Mouse (Mus musculus) lung, embryonic 16.5 days (tissue): ENCODE data around the gene L1td1. TPM values are rescaled to one million over a fixed set of nuclear protein-coding genes. Genes with fewer than 3 reads are reported as not detected.

Experiments used
- ATAC-seq: fragments of 200-750 bp; cut with Nextera tagmentation; 2 replicates; pipeline ENCODE4 v1.8.0; 2017; ENCODE audit warnings: low read depth, mild to moderate bottlenecking, moderate library complexity
- H3K27ac ChIP-seq: fragments of 300-500 bp; sonication (generic); 2 replicates; pipeline ENCODE4 v1.5.1; 2014; ENCODE audit warnings: mild to moderate bottlenecking, control low read depth, low read length
- H3K27me3 ChIP-seq: fragments of 300-500 bp; sonication (generic); 2 replicates; pipeline ENCODE4 v1.6.1; 2014; ENCODE audit warnings: low read depth, low read length, mixed read lengths; ENCODE audit not compliant: control insufficient read depth, insufficient read depth
- H3K36me3 ChIP-seq: fragments of 300-500 bp; sonication (generic); 2 replicates; pipeline ENCODE4 v1.6.1; 2014; ENCODE audit warnings: low read length; ENCODE audit not compliant: control insufficient read depth, insufficient read depth
- H3K4me1 ChIP-seq: fragments of 300-500 bp; sonication (generic); replicated peaks from 2 replicates; pipeline ENCODE4 v1.6.1; 2014; ENCODE audit warnings: low read length, mixed read lengths; ENCODE audit not compliant: control insufficient read depth, insufficient read depth
- H3K4me2 ChIP-seq: fragments of 300-500 bp; sonication (generic); 2 replicates; pipeline ENCODE4 v1.6.1; 2014; ENCODE audit warnings: low read depth, low read length, control low read depth
- H3K4me3 ChIP-seq: fragments of 300-500 bp; sonication (generic); 2 replicates; pipeline ENCODE4 v1.5.1; 2014; ENCODE audit warnings: mild to moderate bottlenecking, low read length, control low read depth
- H3K9ac ChIP-seq: fragments of 300-500 bp; sonication (generic); 2 replicates; pipeline ENCODE4 v1.6.1; 2014; ENCODE audit warnings: low read length, control low read depth
- H3K9me3 ChIP-seq: fragments of 300-500 bp; sonication (generic); 2 replicates; pipeline ENCODE4 v1.6.1; 2016; ENCODE audit warnings: low read length; ENCODE audit not compliant: control insufficient read depth
- WGBS: fragments of 180-500 bp; shearing (Covaris S2); extraction: QIAGEN DNeasy Blood & Tissue Kit; methylation state at CpG from one replicate; pipeline ENCODE4 v1.1.7; 2014; 5-methylcytosine and 5-hydroxymethylcytosine counted together
- polyA plus RNA-seq: library from polyadenylated mRNA; unstranded; fragments of >200 nt; fragmentation: Nextera tagmentation; extraction: Ambion mirVana; gene quantifications from 2 replicates; pipeline ENCODE4 v1.2.1, GENCODE M21; 2015

L1td1 gene
- polyA plus RNA-seq, 1 experiment from 2014 or later = 0.18 TPM

DNA sequence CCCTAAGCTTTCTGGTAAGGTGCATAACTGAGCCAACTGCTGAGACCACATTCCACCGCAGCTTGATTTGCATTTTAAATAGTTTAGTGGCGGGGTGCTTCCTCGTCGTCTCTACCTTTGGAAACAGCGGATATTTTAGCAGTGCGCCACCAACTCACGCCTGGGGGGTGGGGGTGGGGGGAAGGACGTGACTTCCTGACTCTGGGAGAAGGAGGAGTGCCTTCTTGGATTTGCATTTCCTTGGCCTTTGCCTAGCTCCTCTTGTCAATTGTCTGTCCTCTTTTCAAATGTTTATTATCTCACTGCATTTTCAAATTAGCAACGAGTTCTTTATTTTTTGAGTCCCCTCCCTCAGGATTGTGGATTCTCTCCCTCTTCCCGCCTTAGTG is 1.4 kb downstream of the L1td1 start:
- Histone ChIP-seq H3K27ac (no peak overlapping the region), H3K4me3 (peak overlapping the region; percentile 39), H3K9me3 (no peaks in the 10 kb centered on the region), H3K27me3 (peaks cover 10% of the 10 kb centered on the region), H3K4me1 (peaks cover 14% of the 10 kb centered on the region), H3K9ac (no peak overlapping the region), H3K4me2 (peak overlapping the region; percentile 64), H3K36me3 (no peaks in the 10 kb centered on the region)
- 2% methylated on average over 10 of the region's 10 CpGs for WGBS
- ATAC-seq = no peak

DNA sequence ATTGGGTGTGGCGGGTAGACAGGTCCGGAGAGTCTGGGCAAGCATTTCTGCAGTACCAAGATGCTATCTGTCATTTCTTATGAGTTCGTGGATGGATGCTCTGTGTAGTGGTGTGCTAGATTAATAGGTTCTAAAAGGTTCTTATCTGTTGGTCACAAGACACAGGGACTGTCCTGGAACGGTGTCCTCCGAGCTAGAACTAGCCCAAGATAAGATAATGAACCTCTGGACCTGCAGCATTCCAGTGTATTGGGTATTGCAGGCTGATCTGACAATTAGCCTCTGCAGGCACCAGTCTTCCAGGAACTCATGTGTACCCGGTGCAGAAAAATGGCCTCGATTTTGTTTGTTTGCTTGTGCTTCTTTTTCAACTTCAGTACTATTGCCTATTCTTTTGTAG is 2.2 kb downstream of the L1td1 start:
- no peaks in the 10 kb centered on the region for H3K36me3 ChIP-seq
- H3K27me3 ChIP-seq = peaks cover 10% of the 10 kb centered on the region
- no peak for ATAC-seq
- H3K9me3 ChIP-seq = no peaks in the 10 kb centered on the region
- no peak overlapping the region for H3K4me3 ChIP-seq
- H3K9ac ChIP-seq = no peak overlapping the region
- H3K4me1 ChIP-seq = peaks cover 14% of the 10 kb centered on the region
- 46% methylated on average over 7 of the region's 7 CpGs for WGBS
- no peak overlapping the region for H3K27ac ChIP-seq
- no peak overlapping the region for H3K4me2 ChIP-seq

DNA sequence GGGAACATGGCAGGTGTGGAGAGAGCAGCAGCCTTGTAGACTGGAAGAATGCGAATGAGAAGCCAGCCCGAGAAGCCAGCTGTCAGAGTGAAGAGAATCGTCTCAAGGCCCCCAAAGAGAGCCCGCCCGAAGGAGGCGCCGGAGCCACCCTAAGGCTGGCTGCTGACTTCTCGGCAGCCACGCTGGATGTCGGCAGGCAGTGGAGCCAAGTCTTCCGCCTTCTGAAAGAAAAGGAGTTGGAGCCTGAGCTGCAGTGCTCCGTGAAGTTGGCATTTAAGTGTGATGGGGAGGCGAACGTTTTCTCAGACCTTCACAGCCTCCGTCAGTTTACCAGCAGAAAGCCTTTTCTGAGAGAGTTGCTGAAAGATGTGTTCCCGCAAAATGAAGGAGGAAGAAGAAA is 7.1 kb downstream of the L1td1 start:
- no peak overlapping the region for H3K9ac ChIP-seq
- H3K36me3 ChIP-seq = no peaks in the 10 kb centered on the region
- ATAC-seq = no peak
- H3K4me2 ChIP-seq = no peak overlapping the region
- no peak overlapping the region for H3K27ac ChIP-seq
- H3K4me1 ChIP-seq = no peaks in the 10 kb centered on the region
- H3K27me3 ChIP-seq = no peaks in the 10 kb centered on the region
- no peaks in the 10 kb centered on the region for H3K9me3 ChIP-seq
- no peak overlapping the region for H3K4me3 ChIP-seq
- WGBS = 90% methylated on average over 16 of the region's 16 CpGs

DNA sequence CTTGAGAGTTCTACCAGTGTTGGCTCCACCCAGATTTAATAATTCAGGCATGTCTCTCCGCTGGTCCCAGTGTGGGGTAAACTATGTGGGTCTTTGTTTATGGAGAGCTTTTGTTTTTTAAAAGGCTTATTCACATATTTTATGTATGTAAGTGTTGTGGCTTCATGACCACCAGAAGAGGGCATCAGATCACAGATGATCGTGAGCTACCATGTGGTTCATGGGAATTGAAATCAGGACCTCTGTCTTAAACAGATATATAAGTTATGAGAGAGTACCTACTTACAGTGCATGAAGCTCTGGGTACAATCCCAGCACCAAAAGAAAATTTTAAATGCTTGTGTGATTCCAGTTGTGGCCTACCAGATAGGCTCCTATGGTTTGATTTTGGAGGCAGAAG is 13.2 kb downstream of the L1td1 start:
- Histone ChIP-seq H3K27me3 (no peaks in the 10 kb centered on the region), H3K27ac (no peak overlapping the region), H3K4me2 (no peak overlapping the region), H3K9me3 (no peaks in the 10 kb centered on the region), H3K9ac (no peak overlapping the region), H3K4me3 (no peak overlapping the region), H3K4me1 (no peaks in the 10 kb centered on the region; the same call in 1 of the 2 replicates), H3K36me3 (no peaks in the 10 kb centered on the region)
- 0 out of 2 replicates have a peak, but pooled peaks have one; percentile 51 for ATAC-seq
- WGBS = 17% methylated on average over 2 of the region's 2 CpGs

DNA sequence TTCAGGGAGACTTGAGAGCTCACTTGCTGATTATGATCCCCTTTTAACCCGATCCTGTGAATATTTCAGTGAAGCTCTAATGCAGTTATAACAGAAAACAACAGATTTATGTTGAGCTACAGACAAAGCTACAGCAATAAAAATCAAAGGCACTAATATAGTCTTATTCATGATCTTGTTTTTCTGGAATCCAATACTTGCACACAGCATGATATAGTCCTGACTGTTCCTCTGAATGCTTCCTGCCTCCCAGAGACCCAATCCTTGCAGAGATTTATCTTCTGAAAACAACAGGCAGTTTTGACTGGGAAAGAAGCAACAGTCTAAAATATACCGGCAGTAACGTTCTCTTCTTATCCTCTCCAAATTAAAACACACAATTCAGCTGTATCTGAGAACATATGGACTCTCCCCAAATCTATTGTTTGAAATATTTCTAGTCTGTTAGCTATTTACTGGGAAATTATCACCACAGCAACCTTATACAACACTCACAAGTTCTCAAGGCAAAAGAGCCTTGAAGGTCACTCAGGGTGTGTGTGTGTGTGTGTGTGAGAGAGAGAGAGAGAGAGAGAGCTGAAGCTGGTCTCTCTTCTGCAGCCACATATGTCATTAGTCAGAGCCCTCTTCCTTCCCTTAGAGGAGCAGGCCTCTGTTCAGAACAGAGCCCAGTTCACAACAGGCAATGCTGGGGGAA is 16.8 kb downstream of the L1td1 start:
- no peaks in the 10 kb centered on the region for H3K36me3 ChIP-seq
- H3K4me1 ChIP-seq = no peaks in the 10 kb centered on the region; the same call in 1 of the 2 replicates
- H3K27me3 ChIP-seq = no peaks in the 10 kb centered on the region
- ATAC-seq = peak; percentile 45; the same call in 1 of the 2 replicates
- WGBS = 41% methylated on average over 3 of the region's 3 CpGs
- no peak overlapping the region for H3K4me3 ChIP-seq
- H3K27ac ChIP-seq = peak overlapping the region; percentile 39; the same call in 1 of the 2 replicates
- no peaks in the 10 kb centered on the region for H3K9me3 ChIP-seq
- no peak overlapping the region for H3K4me2 ChIP-seq
- no peak overlapping the region for H3K9ac ChIP-seq

DNA sequence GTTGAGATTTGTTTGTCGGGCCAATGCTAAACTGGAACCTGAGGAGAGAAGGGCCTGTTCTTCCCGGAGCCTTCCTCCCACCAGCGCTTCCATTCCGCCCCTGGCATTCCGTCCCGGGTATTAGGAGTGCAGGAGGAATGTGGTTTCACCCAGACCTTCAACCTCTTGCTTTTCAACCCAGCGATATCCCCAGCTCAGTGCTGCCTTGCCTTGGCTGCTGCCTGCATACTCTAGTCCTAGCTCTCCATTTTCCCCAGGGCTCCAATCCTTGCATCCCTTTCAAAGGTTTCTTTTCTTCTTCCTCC is 17.3 kb downstream of the L1td1 start:
- Histone ChIP-seq H3K4me2 (no peak overlapping the region), H3K27me3 (no peaks in the 10 kb centered on the region), H3K9ac (no peak overlapping the region), H3K9me3 (no peaks in the 10 kb centered on the region), H3K4me1 (no peaks in the 10 kb centered on the region; the same call in 1 of the 2 replicates), H3K4me3 (no peak overlapping the region), H3K27ac (no peak overlapping the region), H3K36me3 (no peaks in the 10 kb centered on the region)
- WGBS = 19% methylated on average over 7 of the region's 7 CpGs
- ATAC-seq = peak; percentile 64; the same call in 1 of the 2 replicates

DNA sequence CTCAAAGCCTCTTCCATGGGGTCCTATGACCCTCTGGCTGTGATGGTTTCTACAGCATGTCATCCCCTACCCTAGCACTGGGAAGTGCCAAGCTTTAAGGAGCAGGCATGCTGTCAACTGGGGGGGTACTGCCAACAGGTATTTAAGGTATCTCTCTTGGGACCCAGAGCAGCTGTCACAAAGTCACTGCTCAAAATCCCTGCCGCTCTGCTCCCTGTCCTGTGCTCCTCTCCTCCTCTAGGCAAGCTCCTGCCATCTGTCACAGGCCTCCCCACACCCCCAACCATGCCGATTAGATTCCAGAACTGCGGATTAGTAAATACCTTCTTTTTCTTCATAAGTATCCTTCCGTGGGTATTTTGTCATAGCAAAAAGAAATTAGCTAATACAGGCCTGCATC is 27.9 kb downstream of the L1td1 start:
- H3K36me3 ChIP-seq = peaks cover 4% of the 10 kb centered on the region
- H3K9me3 ChIP-seq = no peaks in the 10 kb centered on the region
- no peak overlapping the region for H3K9ac ChIP-seq
- H3K4me3 ChIP-seq = no peak overlapping the region
- no peaks in the 10 kb centered on the region for H3K27me3 ChIP-seq
- no peak overlapping the region for H3K27ac ChIP-seq
- H3K4me1 ChIP-seq = 0 out of 2 replicates have a peak, but pooled peaks cover under 1% of the 10 kb centered on the region
- H3K4me2 ChIP-seq = no peak overlapping the region
- no peak for ATAC-seq
- WGBS = 75% methylated on average over 4 of the region's 4 CpGs

DNA sequence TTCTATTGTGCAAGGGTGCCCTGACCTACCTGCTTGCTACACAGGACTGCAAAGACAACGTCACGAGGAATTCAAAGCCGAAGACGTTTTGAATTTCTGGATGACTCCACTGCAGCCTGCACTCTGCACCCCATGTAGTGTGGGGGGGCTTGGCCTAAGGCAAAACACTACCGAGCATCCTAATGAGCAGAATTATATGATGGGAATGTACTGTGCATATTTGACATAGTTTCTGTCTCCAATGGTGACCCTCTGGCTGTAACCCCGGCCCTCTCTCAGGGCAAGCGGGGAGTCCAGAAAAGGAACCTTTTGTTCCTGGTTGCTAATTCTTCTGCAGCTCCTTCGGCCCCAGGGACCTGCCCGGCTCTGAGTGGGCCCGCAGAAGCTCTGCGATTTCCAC is 29.6 kb downstream of the L1td1 start:
- H3K36me3 ChIP-seq = peaks cover 6% of the 10 kb centered on the region
- no peak overlapping the region for H3K27ac ChIP-seq
- H3K4me3 ChIP-seq = no peak overlapping the region
- no peak overlapping the region for H3K4me2 ChIP-seq
- H3K27me3 ChIP-seq = no peaks in the 10 kb centered on the region
- no peak for ATAC-seq
- H3K9ac ChIP-seq = no peak overlapping the region
- 52% methylated on average over 11 of the region's 11 CpGs for WGBS
- H3K4me1 ChIP-seq = 0 out of 2 replicates have a peak, but pooled peaks cover 4% of the 10 kb centered on the region
- no peaks in the 10 kb centered on the region for H3K9me3 ChIP-seq

DNA sequence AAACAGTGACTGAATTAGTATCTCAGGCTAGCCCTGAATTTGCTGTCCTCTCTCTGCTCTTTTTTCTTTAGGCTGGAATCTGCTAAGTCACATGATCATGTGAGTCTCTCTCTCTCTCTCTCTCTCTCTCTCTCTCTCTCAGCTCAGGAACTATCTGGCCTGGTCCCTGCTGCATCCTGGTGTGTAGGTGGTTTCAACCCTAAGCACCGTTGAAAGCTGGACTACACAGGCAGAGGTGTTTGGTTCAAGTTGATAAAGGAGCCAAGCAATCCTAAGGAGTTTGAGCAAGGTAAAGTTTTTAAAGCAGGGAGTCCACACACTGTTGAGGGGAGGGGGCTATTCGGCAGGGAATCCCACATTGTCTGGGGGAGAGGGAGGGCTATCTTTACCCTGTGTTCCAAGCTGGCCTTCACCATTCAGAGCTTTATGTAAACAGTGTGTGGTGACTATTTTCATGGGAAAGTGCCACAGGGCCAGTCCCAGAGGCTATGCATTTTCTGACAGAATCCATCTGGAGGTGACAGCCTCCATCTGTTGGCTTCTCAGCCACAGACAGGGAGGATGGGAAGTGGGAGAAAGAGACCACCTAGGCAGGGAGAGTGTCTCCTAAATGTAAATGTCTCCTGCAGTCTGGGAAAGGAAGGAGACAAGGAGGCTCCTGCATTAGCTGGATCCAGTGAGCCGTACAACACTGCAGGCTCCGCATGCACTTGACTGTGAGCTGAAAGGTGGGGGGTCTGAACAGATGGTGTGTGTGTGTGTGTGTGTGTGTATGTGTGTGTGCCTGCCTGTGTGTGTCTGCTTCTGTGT is 31.7 kb downstream of the L1td1 start:
- Histone ChIP-seq H3K9me3 (no peaks in the 10 kb centered on the region), H3K36me3 (peaks cover 10% of the 10 kb centered on the region), H3K9ac (no peak overlapping the region), H3K27me3 (no peaks in the 10 kb centered on the region), H3K4me1 (0 out of 2 replicates have a peak, but pooled peaks cover 4% of the 10 kb centered on the region), H3K4me2 (no peak overlapping the region), H3K4me3 (no peak overlapping the region), H3K27ac (peak overlapping the region; percentile 80)
- 14% methylated on average over 4 of the region's 4 CpGs for WGBS
- peak; percentile 92 for ATAC-seq
